Mouse (Mus musculus) megakaryocyte, embryonic 14.5 days (primary cell): ENCODE data around the gene Rbm47.

Source experiments
- FLI1 ChIP-seq: IDR thresholded peaks from 2 replicates; pipeline ENCODE4 v1.6.1; 2012; ENCODE audit warnings: low read length, inconsistent platforms, mixed read lengths
- GATA1 ChIP-seq: IDR thresholded peaks from 3 replicates; pipeline ENCODE4 v1.6.1; 2012; ENCODE audit warnings: mixed read lengths, low read length, inconsistent platforms, borderline replicate concordance

- TF ChIP-seq GATA1 (no peak), FLI1 (no peak)
Observed at GRCm38 (mm10) chr5:66139634-66140295, 33.2 kb downstream of the Rbm47 start.
